Mouse (Mus musculus): ENCODE measurements at regions not wholly inside any gene's neighbourhood (a gene's known extent, or its start where the extent isn't known, plus 50 kb on each side); places are given as distances from the start of the nearest gene placed in this dataset.

DNA sequence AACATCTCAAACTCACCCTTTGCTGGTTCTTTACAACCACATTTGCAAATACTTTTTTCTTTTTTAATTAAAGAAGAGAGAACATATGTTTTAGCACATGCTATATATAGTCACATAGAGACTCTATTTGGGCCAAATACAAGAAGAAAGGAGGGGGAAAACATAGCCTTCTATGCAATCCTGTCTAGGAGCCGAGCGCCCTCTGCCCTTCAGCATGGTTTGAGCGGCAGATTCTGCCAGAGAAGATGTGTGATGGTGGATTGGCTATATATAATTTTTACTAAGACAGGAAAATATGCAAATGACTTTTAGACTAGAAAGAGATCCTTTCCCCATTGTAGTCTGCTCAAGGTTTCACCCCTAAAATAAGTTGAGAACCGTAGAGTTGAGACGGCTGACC lies 60.0 kb upstream of the Myom1 start:
- no peak for ATAC-seq (replicated peaks; ENCODE audit: poor library complexity)

DNA sequence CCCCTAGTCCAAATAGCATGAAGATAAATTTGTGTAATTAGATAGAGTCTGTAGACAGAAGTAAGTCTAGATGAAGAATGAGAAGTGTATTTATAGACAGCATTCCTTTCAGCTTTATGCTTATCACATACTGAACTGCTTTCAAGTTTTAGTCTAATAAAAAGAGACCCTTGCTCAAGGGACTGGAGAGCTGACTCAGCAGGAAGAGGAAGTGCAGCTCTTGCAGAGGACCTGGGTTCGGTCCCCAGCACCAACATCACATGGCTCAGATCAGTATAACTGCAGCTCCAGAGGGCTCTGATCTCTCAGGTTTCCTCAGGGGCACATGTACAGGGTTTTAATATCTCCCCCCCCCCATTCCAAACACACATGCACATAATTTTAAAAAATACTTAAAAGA lies 68.2 kb upstream of the Myom1 start:
- ATAC-seq (replicated peaks; ENCODE audit: poor library complexity), result no peak

DNA sequence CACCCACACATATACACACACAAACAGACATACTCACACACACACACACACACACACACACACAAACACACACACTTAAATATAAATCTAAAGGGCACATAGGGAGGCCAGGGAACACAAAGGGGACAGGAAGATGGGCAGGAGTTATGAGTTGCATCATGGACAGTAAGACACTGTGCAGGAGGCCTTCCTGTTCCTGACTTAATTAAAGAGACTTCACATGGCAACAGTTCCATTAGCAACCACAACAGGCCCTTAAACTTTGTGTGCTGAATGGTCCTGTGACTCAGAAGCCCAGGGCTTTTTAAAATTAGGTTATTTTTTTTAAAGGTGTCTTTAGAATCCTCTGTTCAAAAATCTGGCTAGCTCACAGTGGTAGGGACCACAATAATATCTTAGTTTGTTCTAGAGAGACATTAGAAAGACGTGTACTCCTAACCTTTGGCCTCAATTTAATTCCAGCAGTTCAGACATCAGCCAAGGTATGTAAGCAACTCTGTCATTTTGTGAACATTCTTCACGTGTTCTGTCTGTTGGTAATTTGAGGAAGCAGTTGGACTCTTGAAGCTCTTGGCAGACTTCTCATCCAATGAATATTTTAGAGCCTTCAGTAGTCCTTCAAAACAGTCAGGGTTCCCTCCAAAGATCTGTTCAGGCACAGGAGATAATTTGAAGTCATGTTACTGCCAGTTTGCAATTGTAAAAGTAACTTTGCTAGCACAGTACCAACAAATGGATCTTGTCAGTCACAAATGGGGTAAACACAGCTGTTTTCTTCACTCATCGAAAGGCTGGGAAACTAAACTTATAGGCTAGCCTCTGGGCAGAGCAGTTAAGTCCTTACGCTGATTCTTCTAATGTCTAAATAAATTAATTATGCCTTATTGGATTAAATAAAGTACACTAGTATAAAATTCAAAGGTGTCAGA lies 69.0 kb upstream of the Myom1 start:
- no peak for ATAC-seq (replicated peaks; ENCODE audit: poor library complexity)

DNA sequence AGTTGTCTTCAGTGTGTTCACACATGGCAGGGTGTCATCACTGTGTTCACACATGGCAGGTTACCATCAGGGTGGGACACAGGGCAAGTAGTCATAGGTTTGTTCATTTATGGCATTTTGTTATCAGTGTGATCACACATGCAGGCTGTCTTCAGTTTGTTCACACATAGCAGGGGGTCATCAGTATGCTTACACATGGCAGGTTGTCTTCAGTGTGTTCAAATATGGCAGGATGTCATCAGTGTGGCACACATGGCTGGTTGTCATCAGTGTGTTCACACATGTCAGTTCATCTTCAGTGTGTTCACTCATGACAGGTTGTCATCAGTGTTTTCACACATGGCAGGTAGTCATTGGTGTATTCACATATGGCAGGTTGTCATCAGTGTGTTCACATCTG lies 69.9 kb upstream of the Myom1 start:
- ATAC-seq (replicated peaks; ENCODE audit: poor library complexity), result no peak

DNA sequence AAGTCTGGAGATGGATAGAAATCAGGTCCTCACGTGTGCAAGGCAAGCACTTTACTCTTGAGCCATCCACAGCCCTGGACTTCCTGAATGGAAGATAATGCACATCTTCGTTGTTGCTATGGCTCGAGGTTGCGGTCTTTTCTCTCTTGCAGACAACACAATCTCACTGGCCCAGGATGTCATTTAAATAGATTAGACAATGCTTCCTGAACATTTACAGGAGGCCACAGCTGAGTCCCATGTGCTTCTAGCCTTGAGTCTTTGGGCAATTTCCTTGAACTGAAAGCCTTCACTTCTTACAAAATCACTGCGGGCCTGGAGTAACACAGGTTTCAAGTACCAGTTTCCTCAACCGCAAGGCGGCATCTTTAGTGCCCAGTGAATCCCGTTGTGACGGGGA lies 71.8 kb upstream of the Myom1 start:
- ATAC-seq (replicated peaks; ENCODE audit: poor library complexity), result peak; percentile 77

DNA sequence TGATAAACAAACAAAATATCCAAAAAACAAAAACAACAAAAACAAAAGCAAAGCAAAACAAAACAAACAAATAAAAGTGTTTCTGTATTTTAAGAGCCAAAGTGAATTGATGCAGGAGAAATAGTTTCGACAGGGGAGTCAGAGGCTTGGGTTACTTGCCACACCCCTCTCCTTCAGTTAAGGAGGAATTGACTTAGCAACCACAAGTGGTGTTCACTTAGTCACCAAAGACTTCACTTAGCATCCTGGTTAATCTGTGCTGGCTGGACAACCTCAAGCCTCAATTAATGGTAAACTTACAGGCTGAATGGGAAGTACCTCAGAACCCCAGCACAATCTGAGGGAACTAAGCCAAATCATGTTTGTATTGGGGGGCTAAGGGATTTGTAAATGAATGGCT lies 72.9 kb upstream of the Myom1 start:
- no peak for ATAC-seq (replicated peaks; ENCODE audit: poor library complexity)

DNA sequence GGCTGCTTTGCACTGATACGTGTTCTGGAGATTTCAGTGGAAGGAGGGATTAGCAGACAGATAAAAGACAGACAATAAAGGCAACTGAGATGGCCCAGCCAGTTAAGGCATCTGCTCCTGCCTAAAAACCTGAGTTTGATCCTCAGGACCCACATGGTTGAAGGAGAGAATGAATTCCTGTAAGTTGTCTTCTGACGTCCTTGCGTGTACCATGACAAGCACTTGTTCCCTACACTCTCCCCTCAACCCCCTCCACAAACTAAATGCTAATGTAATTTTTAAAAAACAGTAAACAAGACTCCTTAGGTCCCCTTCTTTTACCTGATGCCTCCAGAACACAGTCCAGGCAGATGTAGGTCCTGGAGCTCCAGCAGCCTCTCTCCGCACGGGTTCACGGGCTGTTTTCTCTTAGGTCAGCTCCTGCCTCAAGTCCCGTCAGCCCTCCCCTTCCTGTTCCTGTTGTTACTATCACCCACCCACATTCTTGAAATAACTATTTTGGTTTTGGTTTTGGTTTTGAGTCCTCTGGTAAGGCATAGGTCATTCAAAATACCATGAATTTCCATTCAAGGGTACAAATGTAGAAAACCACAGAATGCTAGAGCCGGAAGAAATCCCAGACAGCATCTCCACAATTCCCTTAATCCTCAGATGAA lies 71.3 kb upstream of the Tgif1 start:
- ATAC-seq (replicated peaks; ENCODE audit: poor library complexity), result peak; percentile 99

DNA sequence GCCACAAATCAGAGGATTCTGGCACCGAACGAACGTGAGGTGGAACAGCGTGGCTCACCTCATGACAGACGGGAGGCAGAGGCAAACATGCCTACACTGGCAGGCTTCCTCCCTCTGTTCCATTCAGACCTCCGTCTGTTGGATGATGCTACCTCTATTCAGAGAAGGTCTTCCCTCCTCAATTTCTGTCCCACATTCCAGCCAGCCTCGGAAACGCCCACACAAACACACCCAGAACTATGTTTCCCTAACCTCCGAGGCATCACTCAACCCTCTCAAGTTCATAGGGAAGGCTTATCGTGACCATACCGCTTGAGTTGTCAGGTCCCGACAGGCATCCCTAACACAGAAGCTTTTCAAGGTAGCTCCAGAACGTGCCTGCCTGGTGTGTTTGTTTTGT lies 68.3 kb upstream of the Tgif1 start:
- no peak for ATAC-seq (replicated peaks; ENCODE audit: poor library complexity)

DNA sequence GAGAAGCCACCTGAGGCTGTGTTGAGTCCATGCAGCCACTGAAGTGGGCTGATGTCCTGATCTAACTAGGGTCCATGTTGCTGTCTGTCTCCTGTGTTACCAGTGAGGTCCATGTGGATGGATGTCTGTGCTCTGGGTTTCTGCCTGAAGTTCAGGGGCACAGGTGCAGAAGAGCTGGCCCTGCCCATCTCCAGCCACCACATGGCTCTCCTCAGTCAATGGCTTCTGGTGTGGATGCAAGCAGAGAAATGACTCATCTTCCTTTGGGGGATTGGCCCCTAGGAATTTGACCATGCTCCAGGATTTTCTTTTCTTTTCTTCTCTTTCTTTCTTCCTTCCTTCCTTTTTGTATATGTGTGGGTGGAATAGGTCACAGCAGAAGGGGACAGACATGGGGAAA lies 66.8 kb upstream of the Tgif1 start:
- ATAC-seq (replicated peaks; ENCODE audit: poor library complexity), result no peak

DNA sequence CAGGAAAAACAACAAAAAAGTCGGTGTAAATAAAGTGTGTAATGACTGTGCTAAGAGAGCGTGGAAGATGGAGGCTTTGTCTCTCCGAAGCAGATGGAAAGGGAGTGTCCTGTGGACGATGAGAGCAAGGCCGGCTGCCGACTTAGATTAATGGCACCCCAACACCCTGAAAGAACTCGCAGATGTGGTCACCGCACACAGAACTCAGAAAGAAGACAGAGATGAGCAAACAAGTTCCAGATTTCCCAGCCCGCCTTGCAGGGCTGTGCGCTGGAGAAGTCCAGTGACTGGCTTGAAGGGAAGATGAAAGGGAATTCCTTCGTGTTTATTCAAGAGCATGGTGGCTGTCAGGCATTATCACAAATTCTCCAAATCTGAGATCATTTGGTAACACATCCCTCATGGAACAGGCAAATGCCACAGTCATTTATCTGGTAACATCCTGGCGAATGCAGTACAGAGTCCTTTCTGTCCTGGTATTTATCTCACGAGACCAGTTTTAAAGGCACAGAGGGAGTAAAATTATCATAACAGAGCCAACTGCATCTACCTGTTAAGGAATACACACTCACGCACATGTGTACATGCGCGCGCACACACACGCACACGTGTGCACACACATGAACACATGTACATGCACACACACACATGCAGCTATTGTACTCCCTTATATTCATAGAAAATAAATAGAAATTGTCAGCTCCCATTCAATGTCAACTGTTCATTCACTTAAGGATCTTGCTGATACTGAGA lies 64.0 kb upstream of the Tgif1 start:
- no peak for ATAC-seq (replicated peaks; ENCODE audit: poor library complexity)

DNA sequence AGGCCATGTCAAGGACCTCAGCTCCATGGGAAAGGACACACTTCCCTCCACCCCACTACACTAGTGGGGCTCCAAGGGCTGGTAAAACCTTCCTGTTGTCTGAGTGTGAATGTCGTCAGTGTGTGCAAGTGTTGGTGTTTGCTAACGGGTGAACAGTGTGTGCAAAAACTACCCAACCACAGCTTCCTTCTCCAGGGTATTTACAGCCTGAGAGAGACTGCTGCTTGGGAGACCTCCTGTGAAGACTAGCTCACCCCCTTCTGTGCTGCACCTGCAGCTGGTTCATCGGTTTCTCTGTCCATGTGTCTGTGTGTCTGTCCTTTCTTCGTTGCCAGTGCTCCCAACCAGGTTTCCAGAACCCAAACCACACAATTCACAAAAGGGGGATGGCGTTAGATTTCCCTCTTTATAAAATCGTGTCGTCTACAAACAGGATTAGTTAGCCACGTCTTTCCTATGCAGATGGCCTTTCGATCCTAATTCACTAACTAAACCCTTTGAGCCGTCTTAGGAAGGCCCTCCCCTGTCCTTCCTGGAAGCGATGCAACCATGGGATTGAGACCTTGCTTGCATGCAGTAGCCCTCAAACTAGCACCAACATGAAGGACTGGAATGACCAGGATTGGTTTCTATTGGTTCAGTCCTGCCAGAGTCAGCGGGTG lies 62.9 kb upstream of the Tgif1 start:
- ATAC-seq (replicated peaks; ENCODE audit: poor library complexity), result peak; percentile 81

DNA sequence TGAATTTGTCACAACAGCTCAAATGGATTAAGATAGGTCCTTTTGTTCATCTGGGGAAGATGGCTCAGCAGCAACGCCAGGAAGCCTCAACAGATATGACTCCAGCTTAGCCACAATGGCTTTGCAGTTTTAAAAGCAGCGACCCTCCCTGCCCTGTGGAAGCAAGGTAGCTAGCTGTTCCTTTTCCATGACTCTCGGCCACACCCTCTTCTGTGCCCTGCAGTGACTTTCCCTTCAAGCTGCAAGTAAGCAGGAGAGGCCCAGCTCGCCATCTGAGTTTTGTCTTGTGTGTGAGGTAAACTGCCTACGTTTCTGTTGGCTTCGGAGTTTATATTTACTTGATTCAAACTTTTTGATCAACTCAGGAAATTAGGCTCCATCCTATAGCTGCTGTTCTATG lies 62.1 kb upstream of the Tgif1 start:
- 0 out of 2 replicates have a peak, but pooled peaks have one; percentile 29 for ATAC-seq (replicated peaks; ENCODE audit: poor library complexity)

DNA sequence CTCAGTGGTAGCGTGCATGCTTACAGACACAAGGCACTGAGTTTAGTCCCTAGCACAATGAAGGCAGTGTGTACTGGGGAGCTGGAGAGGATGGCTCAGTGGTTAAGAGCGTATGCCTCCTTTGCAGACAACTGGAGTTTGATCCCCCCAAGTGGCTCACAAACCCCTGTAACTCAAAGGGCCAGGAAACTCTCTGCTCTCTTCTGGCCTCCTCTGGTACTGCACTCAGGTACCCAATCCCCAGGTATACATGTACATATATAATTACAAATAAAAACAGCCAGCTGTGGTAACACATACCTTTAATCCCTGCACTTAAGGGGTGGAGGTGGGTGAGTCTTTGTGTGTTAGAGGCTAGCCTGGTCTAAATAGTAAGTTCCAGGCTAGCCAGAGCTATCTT lies 56.9 kb upstream of the Tgif1 start:
- ATAC-seq (replicated peaks; ENCODE audit: poor library complexity), result peak; percentile 50; the same call in 1 of the 2 replicates

DNA sequence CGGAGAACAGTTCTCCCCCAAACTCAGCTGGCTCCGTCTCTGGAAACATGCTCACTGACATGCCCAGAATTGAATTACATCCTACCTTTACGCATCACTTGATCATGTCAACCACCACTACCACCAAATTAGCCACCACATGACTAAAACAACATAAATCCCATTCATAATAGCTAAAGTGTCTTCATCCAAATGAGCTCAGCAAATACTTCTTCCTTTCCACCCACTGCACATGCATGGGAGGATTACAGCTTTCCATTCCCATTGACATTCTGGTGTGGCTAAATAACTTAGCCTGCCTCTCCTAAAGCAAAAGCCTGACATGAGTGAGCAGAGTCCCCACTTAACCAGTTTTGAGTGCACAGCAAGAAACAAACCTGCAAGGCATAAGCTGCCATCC lies 56.2 kb upstream of the Tgif1 start:
- ATAC-seq (replicated peaks; ENCODE audit: poor library complexity), result no peak

DNA sequence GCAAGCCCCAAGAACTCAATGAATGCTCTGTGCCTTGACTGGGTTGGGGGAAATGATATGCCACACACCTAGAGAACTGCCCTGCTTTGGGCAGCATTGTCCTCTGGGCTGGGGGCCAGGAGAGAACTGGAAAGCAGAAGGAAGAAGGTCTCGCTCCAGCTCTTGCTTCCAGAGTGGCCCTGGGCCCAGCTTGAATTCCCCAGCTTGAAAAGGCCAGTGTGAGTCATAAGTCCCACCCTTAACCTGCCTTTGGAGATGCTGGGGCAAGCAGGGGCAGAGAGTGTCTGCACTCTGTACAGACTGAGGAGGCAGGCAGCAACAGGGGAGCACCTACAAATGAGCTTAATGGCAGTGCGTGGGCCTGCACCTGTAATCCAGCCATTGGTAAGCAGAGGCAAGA lies 55.0 kb upstream of the Tgif1 start:
- no peak for ATAC-seq (replicated peaks; ENCODE audit: poor library complexity)
